Mouse (Mus musculus) intestine, embryonic 16.5 days (tissue): Measurements from ENCODE around the gene 9130023H24Rik. TPM values are rescaled to one million over a fixed set of nuclear protein-coding genes. Genes with fewer than 3 reads are reported as not detected.

Experiments
- ATAC-seq: fragments of 200-750 bp; cut with Nextera tagmentation; 2 replicates; pipeline ENCODE4 v1.8.0; 2017; ENCODE audit warnings: moderate TSS enrichment, moderate library complexity
- H3K27ac ChIP-seq: fragments of 300-500 bp; sonication (generic); 2 replicates; pipeline ENCODE4 v1.5.1; 2014; ENCODE audit warnings: mild to moderate bottlenecking, low read length
- H3K27me3 ChIP-seq: fragments of 300-500 bp; sonication (generic); replicated peaks from 2 replicates; pipeline ENCODE4 v1.6.1; 2014; ENCODE audit warnings: low read length, control low read depth, mixed read lengths; ENCODE audit not compliant: control insufficient read depth, insufficient read depth
- H3K36me3 ChIP-seq: fragments of 300-500 bp; sonication (generic); 2 replicates; pipeline ENCODE4 v1.6.1; 2014; ENCODE audit warnings: low read length, control low read depth; ENCODE audit not compliant: control insufficient read depth, insufficient read depth
- H3K4me1 ChIP-seq: fragments of 300-500 bp; sonication (generic); 2 replicates; pipeline ENCODE4 v1.6.1; 2014; ENCODE audit warnings: low read length, control low read depth, mixed read lengths; ENCODE audit not compliant: control insufficient read depth, insufficient read depth
- H3K4me2 ChIP-seq: fragments of 300-500 bp; sonication (generic); 2 replicates; pipeline ENCODE4 v1.6.1; 2014; ENCODE audit warnings: low read depth, low read length, control low read depth
- H3K4me3 ChIP-seq: fragments of 300-500 bp; sonication (generic); 2 replicates; pipeline ENCODE4 v1.5.1; 2014; ENCODE audit warnings: mild to moderate bottlenecking, low read length
- H3K9ac ChIP-seq: fragments of 300-500 bp; sonication (generic); 2 replicates; pipeline ENCODE4 v1.6.1; 2014; ENCODE audit warnings: low read depth, low read length
- H3K9me3 ChIP-seq: fragments of 300-500 bp; sonication (generic); 2 replicates; pipeline ENCODE4 v1.6.1; 2016; ENCODE audit warnings: low read length, control low read depth; ENCODE audit not compliant: control insufficient read depth
- whole genome bisulfite sequencing: fragments of 180-500 bp; shearing (Covaris S2); extraction: QIAGEN DNeasy Blood & Tissue Kit; methylation state at CpG from one replicate; pipeline ENCODE4 v1.1.7; 2014; 5-methylcytosine and 5-hydroxymethylcytosine counted together
- polyA plus RNA-seq: library from polyadenylated mRNA; unstranded; fragments of >200 nt; fragmentation: Nextera tagmentation; extraction: Ambion mirVana; gene quantifications from 2 replicates; pipeline ENCODE4 v1.2.1, GENCODE M21; 2015

Gene 9130023H24Rik
- polyA plus RNA-seq, 1 experiment from 2014 or later = 5.7 TPM

DNA sequence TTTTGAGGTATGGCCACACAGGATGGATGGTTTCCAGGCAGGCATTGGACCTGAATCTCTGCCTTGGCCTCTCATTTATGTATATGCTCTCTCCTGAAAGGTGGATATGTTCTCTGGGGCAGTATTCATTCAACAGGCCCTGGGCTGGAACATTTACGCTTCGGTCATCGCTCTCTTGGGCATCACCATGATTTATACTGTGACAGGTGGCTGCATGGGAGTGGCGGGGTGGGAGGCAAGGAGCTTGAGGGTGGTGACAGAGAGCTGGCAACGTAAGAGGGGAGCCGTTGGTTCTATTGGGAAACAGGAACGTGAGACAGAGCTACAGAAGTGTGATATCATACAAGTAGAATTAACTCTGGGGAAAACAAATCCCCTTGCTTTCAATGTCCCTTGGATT is 30.0 kb upstream of the 9130023H24Rik start:
- Histone ChIP-seq H3K4me2 (no peak overlapping the region), H3K9me3 (no peaks in the 10 kb centered on the region), H3K4me3 (no peak overlapping the region), H3K9ac (no peak overlapping the region), H3K4me1 (peaks cover 5% of the 10 kb centered on the region; the same call in 1 of the 2 replicates), H3K36me3 (peaks cover 10% of the 10 kb centered on the region; the same call in 1 of the 2 replicates), H3K27ac (no peak overlapping the region), H3K27me3 (no peaks in the 10 kb centered on the region)
- WGBS = 76% methylated on average over 7 of the region's 7 CpGs
- no peak for ATAC-seq

DNA sequence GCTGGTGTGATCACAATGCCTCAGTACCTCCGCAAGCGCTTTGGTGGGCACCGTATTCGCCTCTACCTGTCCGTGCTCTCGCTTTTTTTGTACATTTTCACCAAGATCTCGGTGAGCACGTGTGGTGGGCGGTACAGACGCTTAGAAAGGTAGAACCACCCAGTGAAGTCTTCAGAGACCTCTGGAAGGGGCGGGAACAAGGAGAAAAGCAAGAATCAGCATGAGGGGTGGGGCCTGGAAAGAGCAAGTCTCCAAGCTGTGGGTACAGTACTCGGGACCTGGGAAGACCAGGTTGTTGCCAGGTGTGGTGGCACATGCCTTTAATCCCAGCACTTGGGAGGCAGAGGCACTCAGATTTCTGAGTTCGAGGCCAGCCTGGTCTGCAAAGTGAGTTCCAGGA is 29.6 kb upstream of the 9130023H24Rik start:
- 69% methylated on average over 13 of the region's 13 CpGs for WGBS
- Histone ChIP-seq H3K4me3 (no peak overlapping the region), H3K27ac (no peak overlapping the region), H3K9ac (no peak overlapping the region), H3K27me3 (no peaks in the 10 kb centered on the region), H3K4me2 (no peak overlapping the region), H3K36me3 (peaks cover 9% of the 10 kb centered on the region; the same call in 1 of the 2 replicates), H3K4me1 (peaks cover 5% of the 10 kb centered on the region; the same call in 1 of the 2 replicates), H3K9me3 (no peaks in the 10 kb centered on the region)
- no peak for ATAC-seq

DNA sequence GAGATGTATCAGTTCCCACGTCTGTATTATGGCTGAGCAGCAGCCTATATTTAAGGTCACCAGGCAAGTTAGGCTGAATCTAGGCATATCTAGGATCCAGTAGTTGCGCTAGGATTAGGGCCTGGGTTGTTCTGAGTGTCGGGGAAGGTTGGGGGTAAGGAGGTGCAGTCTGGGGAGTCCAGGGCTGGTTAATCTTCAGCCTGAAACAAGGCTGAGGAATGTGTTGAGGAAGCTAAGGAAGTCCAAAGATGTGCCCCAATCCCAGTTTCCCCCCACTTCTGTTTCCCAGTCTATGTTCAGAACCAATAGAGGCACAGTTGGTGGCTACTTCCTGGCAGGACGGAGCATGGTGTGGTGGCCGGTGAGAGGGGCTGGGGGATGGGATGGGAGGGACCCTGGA is 28.2 kb upstream of the 9130023H24Rik start:
- ATAC-seq = no peak
- no peak overlapping the region for H3K4me2 ChIP-seq
- no peak overlapping the region for H3K27ac ChIP-seq
- no peaks in the 10 kb centered on the region for H3K9me3 ChIP-seq
- no peaks in the 10 kb centered on the region for H3K27me3 ChIP-seq
- 74% methylated on average over 5 of the region's 5 CpGs for WGBS
- no peak overlapping the region for H3K4me3 ChIP-seq
- H3K36me3 ChIP-seq = no peaks in the 10 kb centered on the region
- peaks cover 5% of the 10 kb centered on the region; the same call in 1 of the 2 replicates for H3K4me1 ChIP-seq
- no peak overlapping the region for H3K9ac ChIP-seq

DNA sequence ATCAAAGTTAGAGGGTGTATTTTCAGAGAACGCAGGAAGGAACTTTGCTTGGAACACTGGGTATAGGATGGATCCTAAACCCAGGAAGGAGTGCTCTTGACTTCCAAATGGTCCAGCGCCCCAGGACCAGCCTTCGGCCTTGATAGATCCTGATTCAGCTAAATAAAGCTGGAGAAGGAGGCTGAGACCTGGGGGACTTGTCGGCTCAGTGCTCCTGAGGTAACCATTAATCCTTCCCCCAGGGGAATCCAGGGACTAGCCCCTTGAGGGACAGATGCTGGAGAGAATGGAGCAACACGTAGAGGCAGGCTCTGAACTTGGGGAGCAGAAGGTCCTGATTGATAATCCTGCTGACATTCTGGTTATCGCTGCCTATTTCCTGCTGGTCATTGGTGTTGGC is 27.6 kb upstream of the 9130023H24Rik start, which contains the start of gene Slc5a2:
Gene Slc5a2 (plus strand): TSS at position 247 of the 400 bp plus-strand sequence.
- H3K36me3 ChIP-seq = no peaks in the 10 kb centered on the region
- ATAC-seq = no peak
- H3K27ac ChIP-seq = no peak within 1 kb of the TSS
- no peak within 1 kb of the TSS for H3K9ac ChIP-seq
- H3K9me3 ChIP-seq = no peaks in the 10 kb centered on the region
- no peaks in the 10 kb centered on the region for H3K27me3 ChIP-seq
- peaks cover 2% of the 10 kb centered on the region; the same call in 1 of the 2 replicates for H3K4me1 ChIP-seq
- WGBS = 81% methylated on average over 6 of the region's 6 CpGs
- no peak within 1 kb of the TSS for H3K4me3 ChIP-seq
- no peak within 1 kb of the TSS for H3K4me2 ChIP-seq

DNA sequence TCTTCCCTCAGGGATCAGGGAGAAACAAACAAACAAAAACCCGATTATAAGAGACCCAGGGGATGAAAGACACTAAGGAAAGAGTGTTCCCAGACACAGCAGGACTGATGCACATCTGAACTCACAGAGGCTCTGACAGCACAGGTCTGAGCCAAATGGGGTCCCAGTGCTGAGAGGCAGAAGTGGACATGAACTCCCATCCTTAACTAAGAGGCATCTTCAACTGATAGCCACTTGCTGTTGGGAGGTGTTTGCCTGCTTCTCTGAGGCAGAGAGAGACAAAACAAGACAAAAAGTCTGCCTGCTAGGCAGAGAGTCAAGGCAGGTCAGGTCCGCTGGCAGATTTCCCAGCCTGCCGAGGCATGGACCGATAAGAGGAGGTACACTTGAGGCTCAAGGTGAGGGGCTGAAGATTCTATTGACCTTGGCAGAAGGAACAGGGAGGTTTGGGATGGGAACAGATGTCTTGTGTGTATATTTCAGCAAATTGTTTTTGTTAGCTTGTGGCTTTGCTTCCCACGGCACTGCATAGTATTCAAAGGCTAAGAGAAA is 19.0 kb upstream of the 9130023H24Rik start:
- 45% methylated on average over 5 of the region's 5 CpGs for WGBS
- Histone ChIP-seq H3K4me3 (no peak overlapping the region), H3K27me3 (no peaks in the 10 kb centered on the region), H3K36me3 (no peaks in the 10 kb centered on the region), H3K4me1 (peaks cover 4% of the 10 kb centered on the region; the same call in 1 of the 2 replicates), H3K27ac (peak overlapping the region; percentile 9; the same call in 1 of the 2 replicates), H3K4me2 (no peak overlapping the region), H3K9ac (no peak overlapping the region), H3K9me3 (no peaks in the 10 kb centered on the region)
- ATAC-seq = no peak; the same call in 1 of the 2 replicates

DNA sequence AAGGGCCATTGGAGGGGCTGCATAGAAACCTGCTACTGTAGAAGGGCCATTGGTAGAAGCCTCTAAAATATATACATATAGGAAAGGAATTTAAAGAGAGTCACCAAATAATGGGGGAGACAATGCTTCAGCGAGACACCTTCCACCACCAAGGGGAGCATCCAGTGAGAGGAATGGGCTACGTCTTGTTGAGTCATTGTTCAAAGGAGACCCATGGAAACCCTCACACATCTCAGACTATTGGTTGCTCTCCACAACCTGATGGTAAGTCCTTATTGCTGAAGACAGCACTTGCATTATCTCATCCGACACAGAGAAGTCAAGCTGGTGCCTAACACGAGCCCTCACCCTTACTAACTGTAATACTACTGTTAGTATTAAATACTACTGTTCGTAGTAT is 17.9 kb upstream of the 9130023H24Rik start:
- no peak overlapping the region for H3K4me2 ChIP-seq
- 85% methylated on average over 5 of the region's 5 CpGs for WGBS
- no peak overlapping the region for H3K27ac ChIP-seq
- no peaks in the 10 kb centered on the region for H3K36me3 ChIP-seq
- H3K9ac ChIP-seq = no peak overlapping the region
- no peaks in the 10 kb centered on the region for H3K9me3 ChIP-seq
- H3K27me3 ChIP-seq = no peaks in the 10 kb centered on the region
- no peak overlapping the region for H3K4me3 ChIP-seq
- peaks cover 5% of the 10 kb centered on the region; the same call in 1 of the 2 replicates for H3K4me1 ChIP-seq
- 0 out of 2 replicates have a peak, but pooled peaks have one; percentile 33 for ATAC-seq

DNA sequence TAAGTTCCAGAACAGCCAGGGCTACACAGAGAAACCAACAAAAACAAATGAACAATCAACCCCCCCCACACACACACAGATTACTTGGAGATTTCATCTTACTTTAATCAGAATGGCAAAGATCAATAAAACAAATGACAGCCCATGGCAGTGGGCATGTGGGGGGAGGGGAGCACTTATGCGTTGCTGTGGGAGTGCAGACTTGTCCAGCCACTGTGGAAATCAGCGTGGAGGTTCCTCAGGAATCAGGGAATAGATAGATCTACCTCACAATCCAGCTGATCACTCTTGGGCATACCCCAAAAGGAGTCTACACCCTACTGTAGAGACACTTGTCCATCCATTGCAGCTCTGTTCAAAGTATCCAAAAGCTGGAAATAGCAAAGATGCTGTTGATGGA is 17.1 kb upstream of the 9130023H24Rik start:
- no peak overlapping the region for H3K4me2 ChIP-seq
- peaks cover 5% of the 10 kb centered on the region; the same call in 1 of the 2 replicates for H3K4me1 ChIP-seq
- no peaks in the 10 kb centered on the region for H3K9me3 ChIP-seq
- no peak overlapping the region for H3K4me3 ChIP-seq
- WGBS = 56% methylated on average over 2 of the region's 2 CpGs
- H3K9ac ChIP-seq = no peak overlapping the region
- H3K27me3 ChIP-seq = no peaks in the 10 kb centered on the region
- no peak for ATAC-seq
- H3K36me3 ChIP-seq = no peaks in the 10 kb centered on the region
- no peak overlapping the region for H3K27ac ChIP-seq

DNA sequence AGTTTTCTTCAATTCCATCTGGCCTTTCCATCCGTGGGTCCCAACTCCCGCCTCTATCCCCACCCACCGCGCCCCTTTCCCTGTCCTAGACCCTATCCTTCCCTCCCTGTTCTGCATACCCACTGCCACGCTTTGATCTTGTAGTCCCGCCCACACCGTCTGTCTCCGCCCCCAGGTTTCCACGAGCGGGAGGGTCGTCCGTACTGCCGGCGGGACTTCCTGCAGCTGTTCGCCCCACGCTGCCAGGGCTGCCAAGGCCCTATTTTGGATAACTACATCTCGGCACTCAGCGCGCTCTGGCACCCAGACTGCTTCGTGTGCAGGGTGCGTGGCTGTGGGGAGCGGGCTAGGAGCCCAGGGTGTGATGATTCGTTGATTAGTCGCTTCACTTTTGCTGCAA is 14.8 kb upstream of the 9130023H24Rik start:
- no peak for ATAC-seq
- 19% methylated on average over 24 of the region's 24 CpGs for WGBS
- Histone ChIP-seq H3K9ac (peak overlapping the region; percentile 42), H3K4me3 (0 out of 2 replicates have a peak overlapping the region, but pooled peaks have one; percentile 21), H3K27me3 (no peaks in the 10 kb centered on the region), H3K9me3 (no peaks in the 10 kb centered on the region), H3K36me3 (no peaks in the 10 kb centered on the region), H3K4me1 (peaks cover 13% of the 10 kb centered on the region), H3K27ac (no peak overlapping the region), H3K4me2 (peak overlapping the region; percentile 44)

DNA sequence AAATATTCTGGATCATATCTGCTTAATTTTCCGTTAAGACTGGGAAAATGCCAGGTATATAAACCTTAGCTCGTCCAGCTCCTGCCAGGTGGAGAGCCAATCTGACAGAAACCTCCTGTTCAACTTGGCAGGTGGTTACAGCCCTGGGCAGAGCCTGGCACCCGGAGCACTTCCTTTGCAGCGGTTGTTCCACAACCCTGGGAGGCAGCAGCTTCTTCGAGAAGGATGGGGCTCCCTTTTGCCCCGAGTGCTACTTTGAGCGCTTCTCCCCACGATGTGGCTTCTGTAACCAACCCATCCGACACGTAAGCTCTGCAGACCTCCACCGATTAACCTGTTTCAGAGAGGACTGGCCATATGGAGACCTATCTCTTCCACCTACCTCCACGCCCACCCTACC is 14.1 kb upstream of the 9130023H24Rik start:
- Histone ChIP-seq H3K4me3 (no peak overlapping the region), H3K27ac (no peak overlapping the region), H3K27me3 (no peaks in the 10 kb centered on the region), H3K4me1 (peaks cover 13% of the 10 kb centered on the region), H3K36me3 (no peaks in the 10 kb centered on the region), H3K9ac (peak overlapping the region; percentile 42; the same call in 1 of the 2 replicates), H3K4me2 (peak overlapping the region; percentile 44), H3K9me3 (no peaks in the 10 kb centered on the region)
- WGBS = 48% methylated on average over 12 of the region's 12 CpGs
- no peak for ATAC-seq
